Mouse (Mus musculus) limb, embryonic 12.5 days (tissue): ENCODE results near the gene Gm38100. TPM values are rescaled to one million over a fixed set of nuclear protein-coding genes. Genes with fewer than 3 reads are reported as not detected.

Experiments used
- polyA plus RNA-seq: library from polyadenylated mRNA; unstranded; fragments of >200 nt; fragmentation: Nextera tagmentation; extraction: Ambion mirVana; gene quantifications from 2 replicates; pipeline ENCODE4 v1.2.1, GENCODE M21; 2016

Gene Gm38100
- polyA plus RNA-seq, 1 experiment from 2014 or later = not detected

Other genes with a start within 250 kb of the Gm38100 start
- gene Opn3, start 227.6 kb upstream of the Gm38100 start, polyA plus RNA-seq = 7.4 and 8.2 TPM in 2 replicates
- gene Chml, start 227.4 kb upstream of the Gm38100 start, polyA plus RNA-seq = 3.4 and 3.9 TPM in 2 replicates
- gene Wdr64, start 221.7 kb upstream of the Gm38100 start, polyA plus RNA-seq = not detected in 2 replicates
- 110 and 112 TPM in 2 replicates for gene Exo1, start 39.7 kb upstream of the Gm38100 start, polyA plus RNA-seq
- gene Rbm8a2, start 58.8 kb downstream of the Gm38100 start, polyA plus RNA-seq = 0.73 and 1.1 TPM in 2 replicates